Mouse (Mus musculus) left cerebral cortex, adult 8-10 months (tissue): ENCODE data around the gene Rad51b. TPM values are rescaled to one million over a fixed set of nuclear protein-coding genes. Genes with fewer than 3 reads are reported as not detected.

Source experiments
- DNase-seq, 2 experiments: peaks; one replicate each; pipeline ENCODE4 v3.0.0; 2022; ENCODE audit warnings: low spot score in 2 of 2
- total RNA-seq, 4 experiments: library from RNA; stranded (reverse); gene quantifications; 2 replicates each; pipeline ENCODE4 v1.2.4; 2022

Rad51b gene
- total RNA-seq, 4 experiments from 2014 or later = 0.39 TPM; not detected in 3

GRCm38 (mm10) chr12:79330571-79330970, 33.5 kb downstream of the Rad51b start:
- no peak for DNase-seq

- no peak for DNase-seq
These were observed 34.6 kb downstream of the Rad51b start for GRCm38 (mm10) chr12:79331722-79332121.

GRCm38 (mm10) chr12:79338791-79339190, 41.7 kb downstream of the Rad51b start:
- no peak for DNase-seq

- DNase-seq = no peak
These were observed 43.4 kb downstream of the Rad51b start for GRCm38 (mm10) chr12:79340513-79340912.

GRCm38 (mm10) chr12:79341291-79341845, 44.3 kb downstream of the Rad51b start:
- no peak for DNase-seq

GRCm38 (mm10) chr12:79346198-79346733, 49.2 kb downstream of the Rad51b start:
- DNase-seq = no peak

GRCm38 (mm10) chr12:79347643-79348042, 50.6 kb downstream of the Rad51b start:
- peak; percentile 13 to 32 for DNase-seq

GRCm38 (mm10) chr12:79351461-79351860, 54.4 kb downstream of the Rad51b start:
- no peak for DNase-seq

GRCm38 (mm10) chr12:79352086-79352741, 55.1 kb downstream of the Rad51b start:
- DNase-seq = no peak

GRCm38 (mm10) chr12:79352742-79353114, 55.6 kb downstream of the Rad51b start:
- DNase-seq = no peak

GRCm38 (mm10) chr12:79353356-79353755, 56.3 kb downstream of the Rad51b start:
- DNase-seq = no peak

GRCm38 (mm10) chr12:79354621-79355020, 57.5 kb downstream of the Rad51b start:
- no peak for DNase-seq

GRCm38 (mm10) chr12:79356138-79356537, 59.1 kb downstream of the Rad51b start:
- no peak for DNase-seq

GRCm38 (mm10) chr12:79357631-79358030, 60.5 kb downstream of the Rad51b start:
- DNase-seq = no peak

- DNase-seq = peak; percentile 14 to 15
These were observed 61.6 kb downstream of the Rad51b start for GRCm38 (mm10) chr12:79358613-79359218.

GRCm38 (mm10) chr12:79359404-79359803, 62.3 kb downstream of the Rad51b start:
- no peak for DNase-seq

- DNase-seq = no peak
These were observed 65.1 kb downstream of the Rad51b start for GRCm38 (mm10) chr12:79362219-79362618.

GRCm38 (mm10) chr12:79364284-79364683, 67.2 kb downstream of the Rad51b start:
- DNase-seq = no peak

GRCm38 (mm10) chr12:79368818-79369217, 71.7 kb downstream of the Rad51b start:
- no peak for DNase-seq

GRCm38 (mm10) chr12:79369512-79370165, 72.6 kb downstream of the Rad51b start:
- no peak for DNase-seq

GRCm38 (mm10) chr12:79372697-79373096, 75.6 kb downstream of the Rad51b start:
- no peak for DNase-seq

GRCm38 (mm10) chr12:79377378-79377777, 80.3 kb downstream of the Rad51b start:
- DNase-seq = no peak
